Mouse (Mus musculus): ENCODE measurements around the gene Prima1. TPM values are rescaled to one million over a fixed set of nuclear protein-coding genes. Genes with fewer than 3 reads are reported as not detected.

Prima1 gene
- polyA plus RNA-seq, 1 experiment from 2014 or later: 0.75 TPM

GRCm38 (mm10) chr12:103226121-103226520, 15.8 kb downstream of the Prima1 start:
- no peak for ATAC-seq (ENCODE audit: insufficient number of reproducible peaks, low FRiP score)
- Histone ChIP-seq H3K36me3 (no peaks in the 10 kb centered on the region), H3K27ac (ENCODE audit: poor library complexity, severe bottlenecking) (no peak overlapping the region), H3K4me3 (no peak overlapping the region), H3K27me3 (replicated peaks) (peaks cover 7% of the 10 kb centered on the region), H3K9me3 (replicated peaks) (no peaks in the 10 kb centered on the region), H3K4me2 (no peak overlapping the region), H3K9ac (no peak overlapping the region), H3K4me1 (replicated peaks) (peaks cover 17% of the 10 kb centered on the region)
- WGBS: 78% methylated on average over 4 of the region's 4 CpGs

- H3K27me3 ChIP-seq (replicated peaks): peaks cover 7% of the 10 kb centered on the region
- no peak overlapping the region for H3K4me2 ChIP-seq
- no peaks in the 10 kb centered on the region for H3K36me3 ChIP-seq
- no peak for ATAC-seq (ENCODE audit: insufficient number of reproducible peaks, low FRiP score)
- no peak overlapping the region for H3K9ac ChIP-seq
- no peaks in the 10 kb centered on the region for H3K9me3 ChIP-seq (replicated peaks)
- H3K27ac ChIP-seq (ENCODE audit: poor library complexity, severe bottlenecking): no peak overlapping the region
- H3K4me3 ChIP-seq: no peak overlapping the region
- 84% methylated on average over 9 of the region's 9 CpGs for WGBS
- peaks cover 14% of the 10 kb centered on the region for H3K4me1 ChIP-seq (replicated peaks)
These were observed 18.3 kb downstream of the Prima1 start for GRCm38 (mm10) chr12:103223671-103224070.

GRCm38 (mm10) chr12:103215877-103216610, 25.9 kb downstream of the Prima1 start:
- no peak for ATAC-seq (ENCODE audit: insufficient number of reproducible peaks, low FRiP score)
- Histone ChIP-seq H3K36me3 (no peaks in the 10 kb centered on the region), H3K9me3 (replicated peaks) (no peaks in the 10 kb centered on the region), H3K9ac (no peak overlapping the region), H3K4me1 (replicated peaks) (peaks cover 30% of the 10 kb centered on the region), H3K27me3 (replicated peaks) (no peaks in the 10 kb centered on the region), H3K27ac (ENCODE audit: poor library complexity, severe bottlenecking) (no peak overlapping the region), H3K4me2 (no peak overlapping the region), H3K4me3 (no peak overlapping the region)
- 59% methylated on average over 6 of the region's 6 CpGs for WGBS

DNA sequence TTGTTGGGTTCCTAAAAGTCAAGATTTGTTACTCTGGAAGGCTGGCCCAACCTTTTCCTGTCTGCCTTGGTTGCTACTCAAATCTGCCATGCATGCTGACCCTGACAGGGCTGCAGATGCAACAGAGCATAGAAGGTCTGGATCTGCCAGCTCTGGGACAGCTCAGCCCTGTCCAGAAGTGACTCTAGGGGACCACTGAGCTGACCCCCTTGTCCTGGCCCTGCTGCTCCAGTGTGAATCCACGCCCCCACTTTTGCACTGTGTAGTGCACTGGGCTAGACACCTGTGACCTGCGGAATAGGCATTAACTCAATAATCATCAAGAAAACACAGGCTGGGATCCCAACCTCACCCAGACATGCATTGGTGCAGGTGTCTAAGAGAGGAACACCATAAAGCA, 27.2 kb downstream of the Prima1 start:
- H3K27ac ChIP-seq (ENCODE audit: poor library complexity, severe bottlenecking): peak overlapping the region; percentile 5; the same call in 1 of the 2 replicates
- no peaks in the 10 kb centered on the region for H3K36me3 ChIP-seq
- no peaks in the 10 kb centered on the region for H3K9me3 ChIP-seq (replicated peaks)
- ATAC-seq (ENCODE audit: insufficient number of reproducible peaks, low FRiP score): no peak
- peaks cover 30% of the 10 kb centered on the region for H3K4me1 ChIP-seq (replicated peaks)
- H3K4me2 ChIP-seq: 0 out of 2 replicates have a peak overlapping the region, but pooled peaks have one; percentile 6
- no peak overlapping the region for H3K4me3 ChIP-seq
- WGBS: 84% methylated on average over 2 of the region's 2 CpGs
- no peaks in the 10 kb centered on the region for H3K27me3 ChIP-seq (replicated peaks)
- no peak overlapping the region for H3K9ac ChIP-seq

DNA sequence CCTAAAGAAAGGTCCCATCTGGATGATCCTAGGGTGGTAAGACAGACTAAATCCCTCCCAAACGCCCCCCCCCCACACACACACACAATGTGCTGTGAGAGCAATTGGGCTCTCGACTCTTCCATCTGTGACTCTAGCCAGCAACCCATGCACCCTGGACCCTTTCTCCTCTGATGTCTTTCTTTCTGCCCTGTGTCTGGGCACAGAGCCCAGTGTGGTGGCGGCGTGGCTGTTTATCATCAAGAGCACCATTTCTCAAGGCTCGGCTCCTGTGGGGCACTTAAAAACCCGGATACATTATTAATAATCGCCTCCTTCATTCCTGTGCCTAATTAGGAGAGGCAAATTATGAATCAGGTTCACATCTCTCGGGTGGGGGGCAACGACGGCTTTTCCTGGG, 27.7 kb downstream of the Prima1 start:
- no peaks in the 10 kb centered on the region for H3K9me3 ChIP-seq (replicated peaks)
- 0 out of 2 replicates have a peak overlapping the region, but pooled peaks have one; percentile 23 for H3K27ac ChIP-seq (ENCODE audit: poor library complexity, severe bottlenecking)
- no peaks in the 10 kb centered on the region for H3K36me3 ChIP-seq
- H3K4me3 ChIP-seq: no peak overlapping the region
- H3K4me2 ChIP-seq: 0 out of 2 replicates have a peak overlapping the region, but pooled peaks have one; percentile 6
- no peak for ATAC-seq (ENCODE audit: insufficient number of reproducible peaks, low FRiP score)
- H3K4me1 ChIP-seq (replicated peaks): peaks cover 30% of the 10 kb centered on the region
- no peak overlapping the region for H3K9ac ChIP-seq
- WGBS: 32% methylated on average over 10 of the region's 10 CpGs
- no peaks in the 10 kb centered on the region for H3K27me3 ChIP-seq (replicated peaks)

DNA sequence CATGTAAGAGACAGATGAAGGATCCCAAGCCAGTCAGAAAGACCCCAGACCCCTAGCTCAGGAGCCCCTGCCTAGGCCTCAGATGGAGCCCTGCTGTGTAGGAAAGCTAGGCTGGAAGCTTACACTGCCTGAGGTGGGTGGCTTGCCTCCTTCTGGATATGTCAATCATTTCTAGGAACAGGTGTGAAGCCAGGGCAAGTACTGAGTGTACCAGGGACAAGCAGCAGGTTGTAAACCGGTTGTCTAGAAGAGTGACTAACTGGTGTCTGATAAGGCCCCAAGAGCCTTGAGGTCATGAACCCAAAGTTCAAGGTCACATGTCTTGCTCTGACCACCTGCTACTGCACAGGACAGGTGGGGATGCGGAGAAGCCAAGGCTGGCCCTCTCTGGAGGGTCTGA, 28.4 kb downstream of the Prima1 start:
- WGBS: 70% methylated on average over 2 of the region's 2 CpGs
- H3K4me2 ChIP-seq: no peak overlapping the region
- H3K9ac ChIP-seq: no peak overlapping the region
- no peaks in the 10 kb centered on the region for H3K36me3 ChIP-seq
- ATAC-seq (ENCODE audit: insufficient number of reproducible peaks, low FRiP score): no peak
- H3K4me3 ChIP-seq: no peak overlapping the region
- H3K27ac ChIP-seq (ENCODE audit: poor library complexity, severe bottlenecking): no peak overlapping the region
- H3K4me1 ChIP-seq (replicated peaks): peaks cover 30% of the 10 kb centered on the region
- H3K27me3 ChIP-seq (replicated peaks): no peaks in the 10 kb centered on the region
- H3K9me3 ChIP-seq (replicated peaks): no peaks in the 10 kb centered on the region

DNA sequence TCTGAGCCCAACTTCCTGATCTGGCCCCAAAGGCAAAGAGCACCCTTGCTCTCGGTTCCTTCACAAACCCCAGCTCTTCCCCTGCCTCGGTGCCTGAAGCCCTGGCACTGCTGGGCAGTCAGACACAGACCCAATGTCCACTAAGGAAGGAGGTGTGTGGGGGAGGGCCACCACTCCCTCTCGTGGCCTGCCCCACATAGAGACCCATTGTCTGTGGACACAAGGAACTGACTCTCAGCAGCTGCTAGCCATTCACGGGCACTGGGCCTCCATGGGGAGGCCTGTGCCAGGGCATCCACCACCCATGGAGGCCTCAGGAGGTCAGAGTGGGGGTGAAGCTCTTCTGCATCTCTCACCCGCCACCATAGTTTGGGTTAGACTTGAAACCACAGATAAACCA, 30.9 kb downstream of the Prima1 start:
- Histone ChIP-seq H3K4me3 (no peak overlapping the region), H3K27me3 (replicated peaks) (no peaks in the 10 kb centered on the region), H3K4me2 (no peak overlapping the region), H3K9me3 (replicated peaks) (no peaks in the 10 kb centered on the region), H3K27ac (ENCODE audit: poor library complexity, severe bottlenecking) (no peak overlapping the region), H3K4me1 (replicated peaks) (peaks cover 27% of the 10 kb centered on the region), H3K36me3 (no peaks in the 10 kb centered on the region), H3K9ac (no peak overlapping the region)
- ATAC-seq (ENCODE audit: insufficient number of reproducible peaks, low FRiP score): 0 out of 2 replicates have a peak, but pooled peaks have one; percentile 22
- WGBS: 56% methylated on average over 5 of the region's 5 CpGs

DNA sequence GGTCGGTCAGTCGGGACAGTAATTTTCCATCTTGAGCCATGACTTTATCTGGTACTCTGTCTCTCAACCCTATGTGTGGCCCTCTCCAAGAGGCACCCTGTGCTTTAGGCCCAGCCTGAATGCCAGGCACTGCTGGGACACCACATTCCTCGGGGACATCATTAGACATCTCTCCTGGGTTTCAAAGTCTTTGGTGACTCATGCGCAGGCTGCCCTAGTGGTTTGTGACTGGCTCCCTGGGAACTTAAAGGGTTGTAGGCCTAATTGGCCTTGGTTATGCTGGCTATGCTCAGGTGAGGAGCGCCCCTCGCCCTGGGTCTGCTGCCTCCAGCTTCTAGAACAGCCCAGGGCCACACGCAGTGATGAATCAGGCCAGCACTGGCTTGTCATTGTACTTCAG, 32.4 kb downstream of the Prima1 start:
- Histone ChIP-seq H3K36me3 (no peaks in the 10 kb centered on the region), H3K4me2 (no peak overlapping the region), H3K9ac (no peak overlapping the region), H3K4me3 (no peak overlapping the region), H3K27me3 (replicated peaks) (0 out of 2 replicates have a peak, but pooled peaks cover 5% of the 10 kb centered on the region), H3K27ac (ENCODE audit: poor library complexity, severe bottlenecking) (no peak overlapping the region), H3K4me1 (replicated peaks) (peaks cover 16% of the 10 kb centered on the region), H3K9me3 (replicated peaks) (no peaks in the 10 kb centered on the region)
- no peak for ATAC-seq (ENCODE audit: insufficient number of reproducible peaks, low FRiP score)
- WGBS: 81% methylated on average over 7 of the region's 7 CpGs

DNA sequence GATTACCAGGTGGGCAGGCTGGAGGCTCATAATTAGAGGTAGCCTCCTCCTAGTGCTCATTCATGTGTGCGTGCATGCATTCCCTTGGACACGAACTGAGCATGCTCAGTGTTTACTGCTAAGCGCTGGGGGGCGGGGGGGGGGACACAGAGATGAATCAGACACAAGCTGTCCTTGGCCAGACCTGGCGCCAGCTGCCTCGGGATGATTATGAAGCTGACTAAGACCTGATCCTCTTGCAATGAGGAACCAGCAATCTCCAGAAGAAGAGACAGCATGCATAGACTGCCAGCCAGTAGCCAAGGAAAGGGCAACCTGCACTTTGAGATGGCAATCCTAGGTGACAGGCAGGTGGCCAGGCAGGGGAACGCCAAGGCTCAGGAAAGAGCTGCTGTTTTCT, 36.4 kb downstream of the Prima1 start:
- Histone ChIP-seq H3K36me3 (no peaks in the 10 kb centered on the region), H3K9ac (no peak overlapping the region), H3K27me3 (replicated peaks) (0 out of 2 replicates have a peak, but pooled peaks cover 5% of the 10 kb centered on the region), H3K27ac (ENCODE audit: poor library complexity, severe bottlenecking) (no peak overlapping the region), H3K4me3 (no peak overlapping the region), H3K4me2 (no peak overlapping the region), H3K9me3 (replicated peaks) (no peaks in the 10 kb centered on the region), H3K4me1 (replicated peaks) (peaks cover 9% of the 10 kb centered on the region)
- ATAC-seq (ENCODE audit: insufficient number of reproducible peaks, low FRiP score): no peak
- 72% methylated on average over 7 of the region's 7 CpGs for WGBS

DNA sequence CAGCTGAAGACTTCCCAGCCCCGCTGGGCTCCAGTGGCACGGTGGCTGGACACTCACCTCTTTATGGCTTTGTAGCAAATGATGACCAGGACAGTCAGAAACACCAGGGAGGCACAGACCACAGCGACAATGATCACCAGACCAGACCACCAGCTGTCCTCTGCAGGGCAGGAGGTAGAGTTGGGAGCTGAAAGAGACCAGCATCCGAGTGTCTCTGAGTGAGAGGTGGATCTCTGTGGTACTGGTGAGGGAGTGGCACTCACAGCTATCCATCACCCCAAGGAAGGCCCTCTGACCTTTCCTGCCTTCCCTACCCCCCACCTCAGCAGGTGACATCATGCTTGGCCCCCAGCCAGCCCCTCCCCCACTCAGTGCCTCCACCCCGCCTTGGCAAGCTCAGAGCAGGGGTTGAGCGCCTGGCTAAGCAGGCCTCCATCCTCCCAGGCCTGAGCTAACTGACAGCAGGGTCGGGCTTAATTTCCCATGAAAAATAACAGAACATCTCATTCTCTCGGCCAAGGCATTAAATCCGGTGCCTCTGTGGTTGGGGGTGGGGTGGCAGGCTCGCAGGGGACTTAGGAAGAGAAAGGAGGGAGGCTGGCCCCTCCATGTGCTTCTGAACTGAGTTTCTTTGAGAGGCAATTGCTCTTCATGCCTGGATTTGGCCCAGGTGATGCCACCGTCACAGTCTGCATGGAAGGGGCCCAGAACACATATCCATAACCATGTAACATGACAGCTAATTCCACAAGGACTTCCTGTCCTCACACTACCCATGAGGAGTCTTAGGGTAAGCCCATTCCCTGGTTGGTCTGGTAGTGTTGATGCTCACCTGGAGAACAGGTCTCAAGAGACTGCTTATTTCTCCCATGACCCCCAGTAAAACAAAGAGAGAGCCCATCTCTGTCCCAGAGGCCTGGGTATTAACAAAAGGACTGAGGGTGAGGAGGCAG, 39.1 kb downstream of the Prima1 start:
- Histone ChIP-seq H3K36me3 (no peaks in the 10 kb centered on the region), H3K4me1 (replicated peaks) (peaks cover 9% of the 10 kb centered on the region), H3K4me3 (no peak overlapping the region), H3K9me3 (replicated peaks) (no peaks in the 10 kb centered on the region), H3K4me2 (no peak overlapping the region), H3K9ac (no peak overlapping the region), H3K27me3 (replicated peaks) (0 out of 2 replicates have a peak, but pooled peaks cover 5% of the 10 kb centered on the region), H3K27ac (ENCODE audit: poor library complexity, severe bottlenecking) (no peak overlapping the region)
- ATAC-seq (ENCODE audit: insufficient number of reproducible peaks, low FRiP score): peak; percentile 61; the same call in 1 of the 2 replicates
- WGBS: 31% methylated on average over 11 of the region's 11 CpGs

- H3K27ac ChIP-seq (ENCODE audit: poor library complexity, severe bottlenecking): no peak overlapping the region
- 37% methylated on average over 5 of the region's 5 CpGs for WGBS
These were observed 49.0 kb downstream of the Prima1 start for GRCm38 (mm10) chr12:103192996-103193395.

More at GRCm38 (mm10) chr12:103192996-103193395, 49.0 kb downstream of the Prima1 start:
- no peak overlapping the region for H3K9ac ChIP-seq
- peaks cover 12% of the 10 kb centered on the region; the same call in 1 of the 2 replicates for H3K27me3 ChIP-seq (replicated peaks)
- no peak overlapping the region for H3K4me3 ChIP-seq
- no peaks in the 10 kb centered on the region for H3K36me3 ChIP-seq
- ATAC-seq (ENCODE audit: insufficient number of reproducible peaks, low FRiP score): no peak
- H3K4me1 ChIP-seq (replicated peaks): peaks cover 17% of the 10 kb centered on the region
- H3K9me3 ChIP-seq (replicated peaks): no peaks in the 10 kb centered on the region
- H3K4me2 ChIP-seq: no peak overlapping the region
